In the genomic region with DNA sequence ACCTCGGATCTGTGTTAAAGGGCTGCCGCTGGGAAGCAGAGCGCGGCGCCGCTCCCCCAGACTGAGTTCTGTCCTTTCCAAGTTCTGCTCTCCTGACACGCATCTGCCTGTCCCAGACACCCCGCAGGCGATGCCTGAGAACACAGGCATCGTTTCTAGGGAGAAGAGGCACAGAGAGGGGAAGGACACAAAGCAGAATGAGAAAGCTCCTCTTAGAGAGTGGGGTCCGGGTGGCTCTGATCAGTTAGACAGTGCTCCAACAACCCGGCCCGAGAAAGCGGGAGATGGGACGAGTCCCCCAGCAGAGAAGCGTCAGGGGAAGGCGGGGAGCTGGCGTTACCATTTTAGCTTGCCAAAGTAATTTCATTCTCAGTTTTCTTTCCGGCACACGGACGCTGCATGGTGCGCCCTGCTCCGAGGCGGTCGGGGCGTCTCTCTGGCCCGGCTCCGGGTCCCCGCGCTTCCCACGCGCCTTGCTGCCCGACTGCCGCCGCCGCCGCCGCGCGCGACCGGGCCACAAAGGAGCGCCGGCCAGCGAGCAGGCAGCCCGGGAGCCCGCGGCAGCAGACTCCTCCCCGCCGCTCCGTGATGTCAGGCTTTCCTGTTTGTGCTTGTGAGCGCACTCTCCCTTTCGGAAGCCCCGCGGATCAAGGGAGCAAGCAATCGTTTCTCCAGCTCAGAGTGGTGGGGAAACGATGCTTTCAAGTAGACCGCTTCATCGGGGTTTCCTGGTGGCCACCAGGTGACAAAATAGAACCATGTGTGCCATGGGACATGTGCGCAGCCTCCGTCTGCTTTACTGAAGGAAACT, we compare ENCODE assay signal across 8 mouse cellular contexts.
A peak's percentile ranks its signal among the peaks of the same experiment; 100 is the strongest.
DNase-seq lines count a peak whose midpoint lies in the region; ATAC-seq and TF ChIP-seq lines count a peak whose summit lies in the region.

No protein-coding gene starts in this region.

- H3K27ac ChIP-seq in hindbrain, postnatal 0 days: peak overlapping the region; percentile 76

- no peaks in the 10 kb centered on the region for H3K36me3 ChIP-seq in hindbrain, postnatal 0 days (ENCODE audit: insufficient read depth, low read length)

- ATAC-seq in hindbrain, postnatal 0 days: peak; percentile 86

- H3K4me2 ChIP-seq in hindbrain, postnatal 0 days (ENCODE audit: low read depth, low read length): peak overlapping the region; percentile 92

- 0 out of 2 replicates have a peak, but pooled peaks cover 4% of the 10 kb centered on the region for H3K4me1 ChIP-seq in hindbrain, postnatal 0 days (ENCODE audit: insufficient read depth, low read length)

- intact Hi-C loops in left cerebral cortex, postnatal 4 days (cut with DNase I): loop anchor here (10.0 kb wide), 1 partner anchor 90 kb away; no protein-coding TSS in a partner anchor

- H3K4me3 ChIP-seq in hindbrain, postnatal 0 days (ENCODE audit: low read length): peak overlapping the region; percentile 58

- WGBS in hindbrain, postnatal 0 days: under 1% methylated on average over 57 of the region's 61 CpGs

- H3K27me3 ChIP-seq in hindbrain, postnatal 0 days (ENCODE audit: insufficient read depth, low read length): no peaks in the 10 kb centered on the region

- H3K9ac ChIP-seq in hindbrain, postnatal 0 days (replicated peaks; ENCODE audit: low read length): peak overlapping the region; percentile 48

- no peaks in the 10 kb centered on the region for H3K9me3 ChIP-seq in hindbrain, postnatal 0 days (ENCODE audit: low read length)

- TF ChIP-seq CTCF in hindbrain, postnatal 0 days (IDR thresholded peaks at IDR 0.05; ENCODE audit: low read depth): peak; percentile 40

- DNase-seq in ZHBTc4 (ENCODE audit: low read depth, low spot score): peak; percentile 76
- peak; percentile 56 to 66 for DNase-seq in cerebellum, postnatal 14 days
- DNase-seq in gastrocnemius, postnatal 10 days: peak; percentile 78
- DNase-seq in hindbrain, postnatal 0 days (ENCODE audit: low spot score): peak; percentile 80
- peak; percentile 61 for DNase-seq in left cerebral cortex, postnatal 4 days
- DNase-seq in mesoderm, embryonic 11.5 days (ENCODE audit: low read depth, low spot score): peak; percentile 83
- DNase-seq in right cerebral cortex, postnatal 14 days: peak; percentile 46
- peak; percentile 82 for DNase-seq in yolk sac, embryonic 10.5 days (ENCODE audit: low spot score)

Comparison
In these comparisons a context has a peak if more than half of its experiments do, and no peak if none do; other contexts are left out.
1. Peak in every context shown above with its lines: DNase-seq, ATAC-seq, H3K4me3 ChIP-seq and H3K27ac ChIP-seq.